Mouse (Mus musculus): ENCODE data around the gene Fance.

- TF ChIP-seq CTCF (IDR thresholded peaks at IDR 0.05; ENCODE audit: low read depth, low read length) (no peak), POLR2A (IDR thresholded peaks at IDR 0.05; ENCODE audit: insufficient read depth, low read length) (no peak)
Measured at GRCm38 (mm10) chr17:28332915-28333546, 19.7 kb downstream of the Fance start.

Measured in ES-Bruce4 (cell line).